In the genomic region with DNA sequence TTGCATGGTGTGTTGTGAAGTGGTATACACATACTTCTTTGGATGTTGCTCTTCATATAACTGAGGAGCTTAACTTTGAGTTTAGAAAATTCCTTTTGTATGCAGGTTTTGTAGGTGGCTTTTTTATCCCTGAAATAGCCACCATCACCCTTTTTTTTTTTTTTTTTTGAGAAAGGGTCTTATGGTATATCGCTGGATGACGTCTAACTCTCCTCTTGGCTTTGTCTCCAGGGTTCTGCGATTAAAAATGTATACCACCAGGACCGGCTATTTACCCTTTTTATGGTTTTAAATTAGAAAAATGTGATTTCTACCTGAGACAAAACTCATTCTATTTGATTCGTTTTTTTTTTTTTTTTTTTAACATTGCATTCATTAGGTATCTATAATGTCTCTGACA, we compare ENCODE assay signal across 10 mouse cellular contexts. TPM values are rescaled to one million over a fixed set of nuclear protein-coding genes. Genes with fewer than 3 reads are reported as not detected.
DNase-seq lines count a peak whose midpoint lies in the region; ATAC-seq and TF ChIP-seq lines count a peak whose summit lies in the region.
"Had no signal": no experiment of that assay in that cellular context is flagged by ENCODE, and none has a peak within 500 bp of the region (broad histone marks: within the 10 kb centered on the region; RNA-seq: fewer than 3 reads in every experiment).

No protein-coding gene starts in this region.

- H3K4me3 ChIP-seq in gastrocnemius, adult 2 months = peak overlapping the region; percentile 93
- H3K4me3 ChIP-seq in megakaryocyte, embryonic 14.5 days (replicated peaks) = peak overlapping the region; percentile 99
- peak overlapping the region; percentile 99 for H3K4me3 ChIP-seq in liver, embryonic 13.5 days (replicated peaks)
- H3K4me3 ChIP-seq in stomach, embryonic 16.5 days (replicated peaks; ENCODE audit: low read length) = no peak overlapping the region; the same call in 1 of the 2 replicates

- no peak for DNase-seq in gastrocnemius, adult 2 months
- no peak for DNase-seq in gastrocnemius, postnatal 4 days (ENCODE audit: low spot score in 2 of 2)
- no peak for DNase-seq in liver, embryonic 13.5 days
- no peak for DNase-seq in right cerebral cortex, postnatal 25 days
- DNase-seq: cerebellum, postnatal 25 days; lung, postnatal 36 days had no signal

- 53% methylated on average over 5 of the region's 5 CpGs for WGBS in liver, embryonic 13.5 days (ENCODE audit: insufficient replicate concordance)
- 59% methylated on average over 5 of the region's 5 CpGs for WGBS in stomach, embryonic 16.5 days

- H3K4me2 ChIP-seq in liver, embryonic 13.5 days = peak overlapping the region; percentile 50
- peak overlapping the region; percentile 34; the same call in 1 of the 2 replicates for H3K4me2 ChIP-seq in stomach, embryonic 16.5 days (ENCODE audit: low read depth, low read length)

- peaks cover 26% of the 10 kb centered on the region for H3K4me1 ChIP-seq in megakaryocyte, embryonic 14.5 days
- peaks cover 38% of the 10 kb centered on the region for H3K4me1 ChIP-seq in liver, embryonic 13.5 days (replicated peaks)
- peaks cover 5% of the 10 kb centered on the region; the same call in 1 of the 2 replicates for H3K4me1 ChIP-seq in stomach, embryonic 16.5 days (ENCODE audit: control insufficient read depth, insufficient read depth, low read length)

- no peaks in the 10 kb centered on the region for H3K36me3 ChIP-seq in megakaryocyte, embryonic 14.5 days (replicated peaks; ENCODE audit: low read length)
- H3K36me3 ChIP-seq in liver, embryonic 13.5 days = no peaks in the 10 kb centered on the region
- no peaks in the 10 kb centered on the region for H3K36me3 ChIP-seq in stomach, embryonic 16.5 days (ENCODE audit: control insufficient read depth, insufficient read depth, low read length)

- H3K9ac ChIP-seq in liver, embryonic 13.5 days = no peak overlapping the region
- H3K9ac ChIP-seq in stomach, embryonic 16.5 days (ENCODE audit: low read length) = no peak overlapping the region

- H3K27me3 ChIP-seq in megakaryocyte, embryonic 14.5 days (replicated peaks) = no peaks in the 10 kb centered on the region
- no peaks in the 10 kb centered on the region for H3K27me3 ChIP-seq in liver, embryonic 13.5 days
- H3K27me3 ChIP-seq in stomach, embryonic 16.5 days (ENCODE audit: control insufficient read depth, insufficient read depth, low read length) = no peaks in the 10 kb centered on the region

- H3K27ac ChIP-seq in gastrocnemius, adult 2 months = no peak overlapping the region
- H3K27ac ChIP-seq in liver, embryonic 13.5 days = no peak overlapping the region
- H3K27ac ChIP-seq in stomach, embryonic 16.5 days (ENCODE audit: low read length) = no peak overlapping the region

- H3K9me3 ChIP-seq in megakaryocyte, embryonic 14.5 days = no peaks in the 10 kb centered on the region
- H3K9me3 ChIP-seq in liver, embryonic 13.5 days (replicated peaks) = no peaks in the 10 kb centered on the region
- no peaks in the 10 kb centered on the region for H3K9me3 ChIP-seq in stomach, embryonic 16.5 days (replicated peaks; ENCODE audit: control insufficient read depth, low read length)

- TF ChIP-seq CTCF in gastrocnemius, adult 2 months (IDR thresholded peaks at IDR 0.05) = no peak

- intact Hi-C loops in gastrocnemius, adult 2 months (cut with DNase I) = no loop called here

- no peak for ATAC-seq in megakaryocyte, adult 5-6 weeks (ENCODE audit: poor library complexity, severe bottlenecking)
- no peak for ATAC-seq in liver, embryonic 13.5 days (ENCODE audit: low read depth)
- no peak for ATAC-seq in stomach, embryonic 16.5 days (ENCODE audit: insufficient read depth, low FRiP score)
- no peak for ATAC-seq in granulocyte monocyte progenitor cell, adult 5-6 weeks (replicated peaks; ENCODE audit: poor library complexity, severe bottlenecking)

RNA-seq across cellular contexts. Expression of a gene that starts 2.2 kb away (rescaled TPM):
- 100 to 1,000 TPM; 110 to 121 TPM for total RNA-seq in gastrocnemius, adult 2 months (2021)
- total RNA-seq in gastrocnemius, postnatal 4 days (2021) = 100 to 1,000 TPM; 112 to 113 TPM
- 8.7 and 34.6 TPM in 2 replicates for polyA plus RNA-seq in megakaryocyte, embryonic 14.5 days (2012; ENCODE audit: insufficient read depth, low replicate concordance)
- 37.9 and 46.5 TPM in 2 replicates for total RNA-seq in megakaryocyte, adult 5-6 weeks (2015)
- total RNA-seq in megakaryocyte, adult 5-6 weeks (2017) = 51.1 and 80.3 TPM in 2 replicates
- polyA plus RNA-seq in liver, embryonic 13.5 days (2015; fragmentation: Nextera tagmentation; extraction: Ambion mirVana) = 70.9 and 83.7 TPM in 2 replicates
- polyA plus RNA-seq in stomach, embryonic 16.5 days (2015; fragmentation: Nextera tagmentation; extraction: Ambion mirVana) = 92.1 and 96.9 TPM in 2 replicates
- 51.9 and 69.7 TPM in 2 replicates for total RNA-seq in granulocyte monocyte progenitor cell, adult 5-6 weeks (2014; fragmentation: Nextera tagmentation)
- total RNA-seq in granulocyte monocyte progenitor cell, adult 5-6 weeks (2017) = 120 and 146 TPM in 2 replicates
